Mouse (Mus musculus) CD8-positive naive resting alpha-beta T cell, adult 57 days (primary cell): ENCODE results near the gene Olfr1185-ps1. TPM values are rescaled to one million over a fixed set of nuclear protein-coding genes. Genes with fewer than 3 reads are reported as not detected.

Experiments
- total RNA-seq: library from RNA; stranded (reverse); gene quantifications from one replicate; pipeline ENCODE4 v1.2.4, GENCODE M21; 2023

Olfr1185-ps1 gene
- total RNA-seq, result not detected

DNA sequence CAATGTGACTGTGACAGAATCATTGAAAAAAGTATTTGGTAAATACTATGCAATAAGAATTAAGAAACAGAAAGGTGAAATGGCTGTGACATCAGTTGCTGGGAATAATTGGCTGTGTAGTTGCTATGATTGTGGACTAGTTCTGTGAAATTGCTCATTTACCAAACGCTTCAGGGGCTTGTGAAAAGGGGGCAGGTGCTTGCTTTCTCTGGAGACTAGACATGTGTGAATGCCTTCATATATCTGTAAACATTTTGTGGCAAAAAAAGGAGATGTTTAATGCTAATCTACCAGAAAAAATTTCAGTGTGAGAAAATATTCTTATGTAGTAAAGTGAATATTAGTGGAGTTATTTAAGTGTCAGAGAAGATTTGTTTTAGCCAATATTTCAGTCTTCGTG, at the start of gene Olfr1185-ps1:
Gene Olfr1185-ps1, plus strand, starts transcription at position 301 of the 400 bp plus-strand sequence.

DNA sequence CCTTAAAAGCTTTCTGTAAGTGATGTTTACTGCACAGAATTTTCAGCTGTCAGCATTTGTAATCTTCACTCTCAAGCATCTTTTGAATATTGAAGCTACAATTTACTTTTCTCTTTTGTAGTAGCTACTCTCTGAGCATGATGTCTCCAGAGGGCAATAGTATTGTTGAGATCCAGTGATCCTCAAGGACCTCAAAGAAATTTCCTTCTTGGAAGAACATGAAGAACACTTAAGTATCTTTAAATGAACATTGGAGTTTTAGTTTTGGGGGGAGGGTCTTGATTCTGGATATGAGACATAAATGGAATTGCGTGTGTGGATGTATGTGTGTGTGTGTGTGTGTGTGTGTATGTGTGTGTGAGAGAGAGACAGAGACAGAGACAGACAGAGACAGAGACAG, 44.1 kb upstream of the Olfr1185-ps1 start, which contains the start of gene Gm13757:
Gene Gm13757, minus strand, starts transcription at position 101 of the 400 bp plus-strand sequence.

DNA sequence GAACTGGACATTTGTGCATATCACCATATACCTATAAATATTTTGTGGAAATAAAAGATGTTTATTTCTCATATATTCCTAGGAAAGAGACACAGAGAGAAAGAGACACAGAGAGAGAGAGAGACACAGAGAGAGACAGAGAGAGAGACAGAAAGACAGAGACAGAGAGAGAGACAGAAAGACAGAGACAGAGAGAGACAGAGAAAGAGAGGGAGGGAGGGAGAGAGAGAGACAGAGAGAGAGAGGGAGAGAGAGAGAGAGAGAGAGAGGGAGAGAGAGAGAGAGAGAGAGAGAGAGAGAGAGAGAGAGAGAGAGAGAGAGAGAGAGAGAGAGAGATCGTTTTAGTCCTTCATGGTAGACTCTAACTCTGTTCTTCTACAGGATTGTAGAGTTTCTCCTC, 38.6 kb upstream of the Olfr1185-ps1 start, which contains the start of gene Olfr1183:
Gene Olfr1183, plus strand, starts transcription at position 301 of the 400 bp plus-strand sequence.

DNA sequence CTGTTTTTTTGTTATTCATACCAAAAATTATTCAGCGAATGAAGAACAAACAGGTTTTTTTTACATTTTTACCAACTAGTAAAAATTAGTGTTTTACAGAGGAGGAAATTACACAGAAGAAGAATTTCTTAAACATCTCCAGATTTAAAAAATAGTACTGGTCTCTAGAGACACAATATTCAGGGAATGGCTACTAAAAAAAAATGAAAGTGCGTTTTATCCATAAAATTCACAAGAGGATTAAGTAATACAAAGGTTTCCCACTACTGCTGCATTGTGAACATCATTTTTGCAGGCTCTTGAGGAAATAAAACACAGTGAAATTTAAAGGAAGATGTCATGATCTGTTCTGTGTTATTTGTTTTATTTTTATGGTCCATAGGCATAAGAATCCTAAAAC, 9.8 kb upstream of the Olfr1185-ps1 start, which contains the start of gene Olfr1184:
Gene Olfr1184, plus strand, starts transcription at position 301 of the 400 bp plus-strand sequence.

DNA sequence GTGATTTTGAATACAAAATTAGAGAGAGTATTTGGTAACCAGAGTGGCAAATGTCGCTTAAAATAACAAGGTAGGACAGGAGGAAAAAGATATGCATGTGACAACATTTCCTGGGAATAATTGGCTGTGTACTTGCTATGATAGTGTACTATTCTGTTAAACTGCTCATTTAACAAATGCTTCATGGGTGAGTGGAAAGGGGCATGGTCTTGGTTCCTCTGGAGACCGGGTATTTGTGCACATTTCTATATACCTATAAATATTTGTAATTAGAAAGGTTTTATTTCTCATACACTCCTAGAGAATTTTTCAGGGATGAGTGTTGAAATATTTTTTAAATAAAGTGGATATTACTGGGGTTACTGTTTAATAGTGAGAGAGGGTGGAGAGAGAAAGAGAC, 25.1 kb downstream of the Olfr1185-ps1 start, which contains the start of gene Olfr1186:
Gene Olfr1186, plus strand, starts transcription at position 301 of the 400 bp plus-strand sequence.

Other genes starting within 250 kb of the Olfr1185-ps1 start
- gene Olfr1173, start 213.4 kb upstream of the Olfr1185-ps1 start, total RNA-seq, result not detected
- not detected for gene Olfr1174-ps, start 178.2 kb upstream of the Olfr1185-ps1 start, total RNA-seq
- gene Olfr1175-ps, start 166.1 kb upstream of the Olfr1185-ps1 start, total RNA-seq, result not detected
- not detected for gene Olfr1176, start 156.6 kb upstream of the Olfr1185-ps1 start, total RNA-seq
- not detected for gene Olfr1177-ps, start 146.8 kb upstream of the Olfr1185-ps1 start, total RNA-seq
- not detected for gene Olfr1178, start 106.3 kb upstream of the Olfr1185-ps1 start, total RNA-seq
- gene Olfr1179, start 86.9 kb upstream of the Olfr1185-ps1 start, total RNA-seq, result not detected
- gene Olfr1180, start 74.2 kb upstream of the Olfr1185-ps1 start, total RNA-seq, result not detected
- not detected for gene Olfr1181, start 67.1 kb upstream of the Olfr1185-ps1 start, total RNA-seq
- gene Gm13757, start 44.2 kb upstream of the Olfr1185-ps1 start, total RNA-seq, result not detected
- not detected for gene Olfr1183, start 38.5 kb upstream of the Olfr1185-ps1 start, total RNA-seq
- not detected for gene Olfr1184, start 9.7 kb upstream of the Olfr1185-ps1 start, total RNA-seq
- not detected for gene Olfr1186, start 25.2 kb downstream of the Olfr1185-ps1 start, total RNA-seq
- not detected for gene Olfr1188, start 63.6 kb downstream of the Olfr1185-ps1 start, total RNA-seq
- gene Olfr1189, start 93.1 kb downstream of the Olfr1185-ps1 start, total RNA-seq, result not detected
- gene Olfr1191-ps1, start 147.2 kb downstream of the Olfr1185-ps1 start, total RNA-seq, result 0.12 TPM
- gene Olfr1192-ps1, start 155.2 kb downstream of the Olfr1185-ps1 start, total RNA-seq, result not detected
- gene Olfr1193, start 182.3 kb downstream of the Olfr1185-ps1 start, total RNA-seq, result not detected
- gene Olfr1195, start 195.9 kb downstream of the Olfr1185-ps1 start, total RNA-seq, result not detected
- not detected for gene Olfr1196, start 211.3 kb downstream of the Olfr1185-ps1 start, total RNA-seq
- not detected for gene Olfr1197, start 239.0 kb downstream of the Olfr1185-ps1 start, total RNA-seq